In the genomic region with DNA sequence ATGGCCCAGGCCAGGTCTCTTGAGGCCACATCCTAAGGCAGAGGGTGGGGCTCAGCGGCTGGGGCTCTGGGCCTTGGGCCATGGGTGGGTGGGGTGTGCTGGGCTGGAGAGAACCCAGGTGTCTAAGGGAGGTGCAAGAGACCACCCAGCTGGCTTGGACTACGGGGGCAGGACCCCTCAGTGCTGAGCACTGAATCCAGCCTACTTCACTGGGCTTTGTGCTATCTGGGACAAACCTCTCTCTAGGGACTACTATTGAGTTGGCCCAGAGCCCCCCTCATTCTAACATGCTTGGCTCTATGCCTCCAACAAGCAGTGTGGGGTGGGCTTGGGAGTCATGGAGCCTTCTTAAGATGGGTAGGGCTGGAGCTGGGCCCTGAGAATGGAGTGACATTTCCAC, we compare ENCODE assay signal across 15 mouse cellular contexts. TPM values are rescaled to one million over a fixed set of nuclear protein-coding genes. Genes with fewer than 3 reads are reported as not detected.
DNase-seq lines count a peak whose midpoint lies in the region; ATAC-seq and TF ChIP-seq lines count a peak whose summit lies in the region.
"Had no signal": no experiment of that assay in that cellular context is flagged by ENCODE, and none has a peak within 500 bp of the region (broad histone marks: within the 10 kb centered on the region; RNA-seq: fewer than 3 reads in every experiment).

No protein-coding gene starts in this region.

- peak overlapping the region; percentile 28 for H3K4me2 ChIP-seq in embryonic facial prominence, embryonic 12.5 days (replicated peaks)
- peak overlapping the region; percentile 48 for H3K4me2 ChIP-seq in liver, embryonic 11.5 days
- no peak overlapping the region for H3K4me2 ChIP-seq in liver, postnatal 0 days (ENCODE audit: low read depth, low read length)
- peak overlapping the region; percentile 57 for H3K4me2 ChIP-seq in heart, embryonic 15.5 days
- H3K4me2 ChIP-seq in limb, embryonic 14.5 days (replicated peaks; ENCODE audit: low read depth, low read length, severe bottlenecking): peak overlapping the region; percentile 61

- no peak for DNase-seq in embryonic facial prominence, embryonic 10.5 days (ENCODE audit: low spot score)
- no peak for DNase-seq in liver, embryonic 11.5 days (ENCODE audit: low spot score)
- no peak for DNase-seq in liver, postnatal 0 days
- no peak for DNase-seq in limb, embryonic 14.5 days (ENCODE audit: low spot score)
- no peak for DNase-seq in cerebellum, postnatal 25 days
- no peak for DNase-seq in left cerebral cortex, postnatal 4 days
- DNase-seq: adrenal gland, postnatal 10 days; cerebellum, adult 18-20 months; gastrocnemius, postnatal 10 days; thymus, postnatal 36 days had no signal

- H3K9ac ChIP-seq in embryonic facial prominence, embryonic 12.5 days: no peak overlapping the region
- no peak overlapping the region for H3K9ac ChIP-seq in liver, embryonic 11.5 days (ENCODE audit: low read depth, low read length)
- H3K9ac ChIP-seq in liver, postnatal 0 days (replicated peaks): no peak overlapping the region
- H3K9ac ChIP-seq in heart, embryonic 15.5 days: no peak overlapping the region
- H3K9ac ChIP-seq in limb, embryonic 14.5 days (ENCODE audit: low read depth, low read length, severe bottlenecking): no peak overlapping the region

- H3K4me1 ChIP-seq in embryonic facial prominence, embryonic 12.5 days: peaks cover 33% of the 10 kb centered on the region
- H3K4me1 ChIP-seq in embryonic facial prominence, embryonic 10.5 days: peaks cover 38% of the 10 kb centered on the region
- peaks cover 8% of the 10 kb centered on the region for H3K4me1 ChIP-seq in liver, embryonic 11.5 days (replicated peaks; ENCODE audit: control insufficient read depth, insufficient read depth, low read length)
- no peaks in the 10 kb centered on the region for H3K4me1 ChIP-seq in liver, postnatal 0 days (ENCODE audit: insufficient read depth)
- H3K4me1 ChIP-seq in heart, embryonic 15.5 days (replicated peaks): peaks cover 46% of the 10 kb centered on the region
- peaks cover 44% of the 10 kb centered on the region for H3K4me1 ChIP-seq in limb, embryonic 14.5 days (ENCODE audit: control insufficient read depth, insufficient read depth, low read length)

- no peak for TF ChIP-seq CTCF in liver, postnatal 0 days (IDR thresholded peaks at IDR 0.05; ENCODE audit: low read depth)

- H3K4me3 ChIP-seq in embryonic facial prominence, embryonic 12.5 days: peak overlapping the region; percentile 13; the same call in 1 of the 2 replicates
- H3K4me3 ChIP-seq in embryonic facial prominence, embryonic 10.5 days: no peak overlapping the region
- no peak overlapping the region for H3K4me3 ChIP-seq in liver, embryonic 11.5 days (ENCODE audit: low read depth, low read length)
- no peak overlapping the region for H3K4me3 ChIP-seq in liver, postnatal 0 days (ENCODE audit: low read depth, low read length)
- peak overlapping the region; percentile 37 for H3K4me3 ChIP-seq in heart, embryonic 15.5 days
- H3K4me3 ChIP-seq in limb, embryonic 14.5 days (replicated peaks; ENCODE audit: low read length): peak overlapping the region; percentile 36
- H3K4me3 ChIP-seq: erythroblast, embryonic 14.5 days had no signal

- H3K27ac ChIP-seq in embryonic facial prominence, embryonic 12.5 days: no peak overlapping the region
- H3K27ac ChIP-seq in embryonic facial prominence, embryonic 10.5 days (replicated peaks): no peak overlapping the region; the same call in 1 of the 2 replicates
- H3K27ac ChIP-seq in liver, embryonic 11.5 days (ENCODE audit: low read depth, low read length): no peak overlapping the region
- H3K27ac ChIP-seq in liver, postnatal 0 days (ENCODE audit: low read depth): no peak overlapping the region
- no peak overlapping the region for H3K27ac ChIP-seq in heart, embryonic 15.5 days
- 0 out of 2 replicates have a peak overlapping the region, but pooled peaks have one; percentile 95 for H3K27ac ChIP-seq in limb, embryonic 14.5 days (replicated peaks; ENCODE audit: low read depth, low read length)

- no peak for TF ChIP-seq POLR2A in limb, embryonic 14.5 days (IDR thresholded peaks at IDR 0.05; ENCODE audit: borderline replicate concordance, extremely low read depth, insufficient read depth, insufficient read length)

- TF ChIP-seq EP300 in liver, postnatal 0 days (IDR thresholded peaks at IDR 0.05; ENCODE audit: low read depth): no peak

- 0 out of 2 replicates have a peak, but pooled peaks have one; percentile 4 for ATAC-seq in embryonic facial prominence, embryonic 12.5 days (ENCODE audit: insufficient number of reproducible peaks, insufficient read depth, low FRiP score, low TSS enrichment)
- no peak for ATAC-seq in liver, embryonic 11.5 days (replicated peaks; ENCODE audit: low FRiP score)
- no peak for ATAC-seq in liver, postnatal 0 days
- ATAC-seq in heart, embryonic 15.5 days (replicated peaks; ENCODE audit: insufficient number of reproducible peaks, insufficient read depth, low FRiP score, low read depth): no peak
- ATAC-seq in limb, embryonic 14.5 days (ENCODE audit: low FRiP score, low read depth): 0 out of 2 replicates have a peak, but pooled peaks have one; percentile 2

- no peaks in the 10 kb centered on the region for H3K9me3 ChIP-seq in embryonic facial prominence, embryonic 12.5 days
- H3K9me3 ChIP-seq in embryonic facial prominence, embryonic 10.5 days: no peaks in the 10 kb centered on the region
- H3K9me3 ChIP-seq in liver, embryonic 11.5 days (ENCODE audit: control insufficient read depth, low read length): no peaks in the 10 kb centered on the region
- H3K9me3 ChIP-seq in liver, postnatal 0 days (ENCODE audit: low read length): no peaks in the 10 kb centered on the region
- no peaks in the 10 kb centered on the region for H3K9me3 ChIP-seq in heart, embryonic 15.5 days (replicated peaks)
- no peaks in the 10 kb centered on the region for H3K9me3 ChIP-seq in limb, embryonic 14.5 days (ENCODE audit: control insufficient read depth, low read length)

- 89% methylated on average over 2 of the region's 2 CpGs for WGBS in embryonic facial prominence, embryonic 12.5 days
- WGBS in embryonic facial prominence, embryonic 10.5 days: 88% methylated on average over 2 of the region's 2 CpGs
- WGBS in liver, embryonic 11.5 days: 72% methylated on average over 2 of the region's 2 CpGs
- 80% methylated on average over 2 of the region's 2 CpGs for WGBS in liver, postnatal 0 days (ENCODE audit: insufficient replicate concordance)
- 70% methylated on average over 2 of the region's 2 CpGs for WGBS in heart, embryonic 15.5 days
- 62% methylated on average over 2 of the region's 2 CpGs for whole genome bisulfite sequencing in limb, embryonic 14.5 days

- H3K27me3 ChIP-seq in embryonic facial prominence, embryonic 12.5 days: no peaks in the 10 kb centered on the region
- H3K27me3 ChIP-seq in embryonic facial prominence, embryonic 10.5 days (replicated peaks; ENCODE audit: low read depth, poor library complexity, severe bottlenecking): no peaks in the 10 kb centered on the region
- H3K27me3 ChIP-seq in liver, embryonic 11.5 days (replicated peaks; ENCODE audit: control insufficient read depth, insufficient read depth, low read length): no peaks in the 10 kb centered on the region
- H3K27me3 ChIP-seq in liver, postnatal 0 days (ENCODE audit: insufficient read depth, low read length): no peaks in the 10 kb centered on the region
- H3K27me3 ChIP-seq in heart, embryonic 15.5 days: no peaks in the 10 kb centered on the region
- no peaks in the 10 kb centered on the region for H3K27me3 ChIP-seq in limb, embryonic 14.5 days (ENCODE audit: control insufficient read depth, insufficient read depth, low read length)

- intact Hi-C loops in left cerebral cortex, postnatal 4 days (cut with DNase I): no loop called here

- H3K36me3 ChIP-seq in embryonic facial prominence, embryonic 12.5 days: peaks cover 13% of the 10 kb centered on the region
- peaks cover 23% of the 10 kb centered on the region for H3K36me3 ChIP-seq in embryonic facial prominence, embryonic 10.5 days (replicated peaks)
- H3K36me3 ChIP-seq in liver, embryonic 11.5 days (ENCODE audit: control insufficient read depth, insufficient read depth, low read length): peaks cover 28% of the 10 kb centered on the region
- peaks cover 76% of the 10 kb centered on the region for H3K36me3 ChIP-seq in liver, postnatal 0 days (replicated peaks; ENCODE audit: insufficient read depth, low read length)
- H3K36me3 ChIP-seq in heart, embryonic 15.5 days: peaks cover 35% of the 10 kb centered on the region
- H3K36me3 ChIP-seq in limb, embryonic 14.5 days (ENCODE audit: control insufficient read depth, insufficient read depth, low read length): peaks cover 24% of the 10 kb centered on the region

RNA-seq across cellular contexts. Expression of gene Gm45837, which starts 15.2 kb away (rescaled TPM):
- not detected in 2 replicates for polyA plus RNA-seq in embryonic facial prominence, embryonic 12.5 days (2016; fragmentation: Nextera tagmentation; extraction: Ambion mirVana)
- polyA plus RNA-seq in embryonic facial prominence, embryonic 10.5 days (2016; fragmentation: Nextera tagmentation; extraction: Ambion mirVana): not detected in 2 replicates
- 2.1 TPM in 1 of 2 replicates, not detected in the other for polyA plus RNA-seq in liver, embryonic 11.5 days (2014; fragmentation: Nextera tagmentation; extraction: Ambion mirVana)
- not detected in 2 replicates for polyA plus RNA-seq in liver, postnatal 0 days (2015; fragmentation: Nextera tagmentation; extraction: Ambion mirVana)
- not detected in 2 replicates for polyA plus RNA-seq in heart, embryonic 15.5 days (2015; fragmentation: Nextera tagmentation; extraction: Ambion mirVana)
- polyA plus RNA-seq in limb, embryonic 14.5 days (2012; rRNA removed): 0.41 and 0.93 TPM in 2 replicates
- 7.5 and 8.8 TPM in 2 replicates for polyA plus RNA-seq in limb, embryonic 14.5 days (2014; fragmentation: Nextera tagmentation; extraction: Ambion mirVana)
- 1 to 10 TPM in 1 of 2 experiments, not detected in 1; 6.6 TPM for total RNA-seq in left cerebral cortex, postnatal 4 days (2021)
- total RNA-seq: megakaryocyte progenitor cell, adult 5-6 weeks; MEL had no signal
- polyA plus RNA-seq: erythroblast, embryonic 14.5 days had no signal

RNA-seq across cellular contexts. Expression of gene Pde2a, which starts 26.0 kb away (rescaled TPM):
- 20.4 and 21.3 TPM in 2 replicates for polyA plus RNA-seq in embryonic facial prominence, embryonic 12.5 days (2016; fragmentation: Nextera tagmentation; extraction: Ambion mirVana)
- 21.7 and 22.5 TPM in 2 replicates for polyA plus RNA-seq in embryonic facial prominence, embryonic 10.5 days (2016; fragmentation: Nextera tagmentation; extraction: Ambion mirVana)
- polyA plus RNA-seq in liver, embryonic 11.5 days (2014; fragmentation: Nextera tagmentation; extraction: Ambion mirVana): 14.4 and 15.0 TPM in 2 replicates
- 14.8 and 15.8 TPM in 2 replicates for polyA plus RNA-seq in liver, postnatal 0 days (2015; fragmentation: Nextera tagmentation; extraction: Ambion mirVana)
- polyA plus RNA-seq in heart, embryonic 15.5 days (2015; fragmentation: Nextera tagmentation; extraction: Ambion mirVana): 16.3 and 21.9 TPM in 2 replicates
- 11.8 and 12.7 TPM in 2 replicates for polyA plus RNA-seq in limb, embryonic 14.5 days (2012; rRNA removed)
- 4.9 and 10.5 TPM in 2 replicates for polyA plus RNA-seq in limb, embryonic 14.5 days (2014; fragmentation: Nextera tagmentation; extraction: Ambion mirVana)
- total RNA-seq in left cerebral cortex, postnatal 4 days (2021): 100 to 1,000 TPM; 173 to 179 TPM

RNA-seq across cellular contexts. Expression of gene Arap1, which starts 47.6 kb away (rescaled TPM):
- polyA plus RNA-seq in embryonic facial prominence, embryonic 12.5 days (2016; fragmentation: Nextera tagmentation; extraction: Ambion mirVana): 23.9 and 29.7 TPM in 2 replicates
- 15.4 and 17.4 TPM in 2 replicates for polyA plus RNA-seq in embryonic facial prominence, embryonic 10.5 days (2016; fragmentation: Nextera tagmentation; extraction: Ambion mirVana)
- polyA plus RNA-seq in liver, embryonic 11.5 days (2014; fragmentation: Nextera tagmentation; extraction: Ambion mirVana): 33.8 and 33.9 TPM in 2 replicates
- 16.0 and 18.1 TPM in 2 replicates for polyA plus RNA-seq in liver, postnatal 0 days (2015; fragmentation: Nextera tagmentation; extraction: Ambion mirVana)
- polyA plus RNA-seq in heart, embryonic 15.5 days (2015; fragmentation: Nextera tagmentation; extraction: Ambion mirVana): 23.5 and 38.4 TPM in 2 replicates
- polyA plus RNA-seq in limb, embryonic 14.5 days (2012; rRNA removed): 92.6 and 99.2 TPM in 2 replicates
- polyA plus RNA-seq in limb, embryonic 14.5 days (2014; fragmentation: Nextera tagmentation; extraction: Ambion mirVana): 77.1 and 87.3 TPM in 2 replicates
- total RNA-seq in left cerebral cortex, postnatal 4 days (2021): 10 to 100 TPM; 21.1 to 21.9 TPM

Comparison
In these comparisons a context has a peak if more than half of its experiments do, and no peak if none do; other contexts are left out.
1. H3K4me3 ChIP-seq: peak in embryonic facial prominence, embryonic 12.5 days (single experiment), heart, embryonic 15.5 days (single experiment) and limb, embryonic 14.5 days (single experiment); none in embryonic facial prominence, embryonic 10.5 days (single experiment), liver, embryonic 11.5 days (single experiment) and liver, postnatal 0 days (single experiment).
2. ATAC-seq: peak in embryonic facial prominence, embryonic 12.5 days (single experiment) and limb, embryonic 14.5 days (single experiment); none in liver, embryonic 11.5 days (single experiment), liver, postnatal 0 days (single experiment) and heart, embryonic 15.5 days (single experiment).